Mouse (Mus musculus): Measurements from ENCODE around the gene Ugcg. TPM values are rescaled to one million over a fixed set of nuclear protein-coding genes. Genes with fewer than 3 reads are reported as not detected.

Ugcg gene
- polyA plus RNA-seq (2014; fragmentation: Nextera tagmentation; extraction: Ambion mirVana): 18.6 and 19.4 TPM in 2 replicates

- WGBS: under 1% methylated on average over 47 of the region's 99 CpGs
- ATAC-seq: peak; percentile 92
Observed at GRCm38 (mm10) chr4:59188802-59189545, at the start of gene Ugcg. Ugcg (plus strand) TSS chr4:59189257.

GRCm38 (mm10) chr4:59149043-59149442 is 40.0 kb upstream of the Ugcg start:
- Histone ChIP-seq H3K4me1 (ENCODE audit: control insufficient read depth, insufficient read depth, low read length) (no peaks in the 10 kb centered on the region), H3K36me3 (ENCODE audit: control insufficient read depth, insufficient read depth, low read length) (no peaks in the 10 kb centered on the region), H3K27me3 (replicated peaks; ENCODE audit: control insufficient read depth, insufficient read depth, low read length) (no peaks in the 10 kb centered on the region), H3K9ac (ENCODE audit: low read length) (no peak overlapping the region), H3K4me3 (ENCODE audit: low read depth, low read length) (no peak overlapping the region), H3K27ac (ENCODE audit: low read depth, low read length) (no peak overlapping the region), H3K9me3 (replicated peaks; ENCODE audit: control insufficient read depth, low read length) (no peaks in the 10 kb centered on the region), H3K4me2 (ENCODE audit: low read length) (no peak overlapping the region)
- DNase-seq (ENCODE audit: low spot score): no peak
- ATAC-seq: no peak
- 90% methylated on average over 5 of the region's 5 CpGs for WGBS

More at GRCm38 (mm10) chr4:59188802-59189545, at the start of gene Ugcg:
- H3K36me3 ChIP-seq (ENCODE audit: control insufficient read depth, insufficient read depth, low read length): no peaks in the 10 kb centered on the region
- H3K4me1 ChIP-seq (ENCODE audit: control insufficient read depth, insufficient read depth, low read length): peaks cover 4% of the 10 kb centered on the region; the same call in 1 of the 2 replicates
- H3K27ac ChIP-seq (ENCODE audit: low read depth, low read length): peak within 1 kb of the TSS; percentile 94
- peak within 1 kb of the TSS; percentile 56 for H3K4me2 ChIP-seq (ENCODE audit: low read length)
- no peaks in the 10 kb centered on the region for H3K27me3 ChIP-seq (replicated peaks; ENCODE audit: control insufficient read depth, insufficient read depth, low read length)
- H3K9ac ChIP-seq (ENCODE audit: low read length): peak within 1 kb of the TSS; percentile 97
- H3K9me3 ChIP-seq (replicated peaks; ENCODE audit: control insufficient read depth, low read length): no peaks in the 10 kb centered on the region
- peak; percentile 91 for DNase-seq (ENCODE audit: low spot score)
- peak within 1 kb of the TSS; percentile 95 for H3K4me3 ChIP-seq (ENCODE audit: low read depth, low read length)

- no peak overlapping the region for H3K4me2 ChIP-seq (ENCODE audit: low read length)
- no peaks in the 10 kb centered on the region for H3K4me1 ChIP-seq (ENCODE audit: control insufficient read depth, insufficient read depth, low read length)
- no peak for ATAC-seq
- H3K27me3 ChIP-seq (replicated peaks; ENCODE audit: control insufficient read depth, insufficient read depth, low read length): no peaks in the 10 kb centered on the region
- 81% methylated on average over 5 of the region's 5 CpGs for WGBS
- DNase-seq (ENCODE audit: low spot score): no peak
- no peak overlapping the region for H3K4me3 ChIP-seq (ENCODE audit: low read depth, low read length)
- no peak overlapping the region for H3K27ac ChIP-seq (ENCODE audit: low read depth, low read length)
- no peaks in the 10 kb centered on the region for H3K36me3 ChIP-seq (ENCODE audit: control insufficient read depth, insufficient read depth, low read length)
- H3K9me3 ChIP-seq (replicated peaks; ENCODE audit: control insufficient read depth, low read length): no peaks in the 10 kb centered on the region
- H3K9ac ChIP-seq (ENCODE audit: low read length): no peak overlapping the region
Observed at GRCm38 (mm10) chr4:59150907-59151306, 38.1 kb upstream of the Ugcg start.

GRCm38 (mm10) chr4:59151953-59152352 is 37.1 kb upstream of the Ugcg start:
- Histone ChIP-seq H3K27me3 (replicated peaks; ENCODE audit: control insufficient read depth, insufficient read depth, low read length) (no peaks in the 10 kb centered on the region), H3K4me3 (ENCODE audit: low read depth, low read length) (no peak overlapping the region), H3K4me1 (ENCODE audit: control insufficient read depth, insufficient read depth, low read length) (no peaks in the 10 kb centered on the region), H3K27ac (ENCODE audit: low read depth, low read length) (no peak overlapping the region), H3K36me3 (ENCODE audit: control insufficient read depth, insufficient read depth, low read length) (no peaks in the 10 kb centered on the region), H3K9ac (ENCODE audit: low read length) (no peak overlapping the region), H3K9me3 (replicated peaks; ENCODE audit: control insufficient read depth, low read length) (no peaks in the 10 kb centered on the region), H3K4me2 (ENCODE audit: low read length) (no peak overlapping the region)
- no peak for ATAC-seq
- WGBS: 65% methylated on average over 1 of the region's 1 CpGs
- DNase-seq (ENCODE audit: low spot score): no peak

- no peak for DNase-seq (ENCODE audit: low spot score)
- H3K27me3 ChIP-seq (replicated peaks; ENCODE audit: control insufficient read depth, insufficient read depth, low read length): no peaks in the 10 kb centered on the region
- H3K36me3 ChIP-seq (ENCODE audit: control insufficient read depth, insufficient read depth, low read length): no peaks in the 10 kb centered on the region
- H3K9ac ChIP-seq (ENCODE audit: low read length): no peak overlapping the region
- H3K4me1 ChIP-seq (ENCODE audit: control insufficient read depth, insufficient read depth, low read length): no peaks in the 10 kb centered on the region
- no peaks in the 10 kb centered on the region for H3K9me3 ChIP-seq (replicated peaks; ENCODE audit: control insufficient read depth, low read length)
- no peak overlapping the region for H3K4me2 ChIP-seq (ENCODE audit: low read length)
- H3K27ac ChIP-seq (ENCODE audit: low read depth, low read length): no peak overlapping the region
- no peak for ATAC-seq
- H3K4me3 ChIP-seq (ENCODE audit: low read depth, low read length): no peak overlapping the region
- 72% methylated on average over 7 of the region's 7 CpGs for WGBS
Observed at GRCm38 (mm10) chr4:59156897-59157592, 32.0 kb upstream of the Ugcg start.

GRCm38 (mm10) chr4:59157654-59158053 is 31.4 kb upstream of the Ugcg start:
- no peak for ATAC-seq
- Histone ChIP-seq H3K27ac (ENCODE audit: low read depth, low read length) (no peak overlapping the region), H3K9me3 (replicated peaks; ENCODE audit: control insufficient read depth, low read length) (no peaks in the 10 kb centered on the region), H3K4me2 (ENCODE audit: low read length) (no peak overlapping the region), H3K36me3 (ENCODE audit: control insufficient read depth, insufficient read depth, low read length) (no peaks in the 10 kb centered on the region), H3K27me3 (replicated peaks; ENCODE audit: control insufficient read depth, insufficient read depth, low read length) (no peaks in the 10 kb centered on the region), H3K9ac (ENCODE audit: low read length) (no peak overlapping the region), H3K4me1 (ENCODE audit: control insufficient read depth, insufficient read depth, low read length) (no peaks in the 10 kb centered on the region), H3K4me3 (ENCODE audit: low read depth, low read length) (no peak overlapping the region)
- 60% methylated on average over 2 of the region's 2 CpGs for WGBS
- DNase-seq (ENCODE audit: low spot score): no peak

- no peak overlapping the region for H3K4me2 ChIP-seq (ENCODE audit: low read length)
- no peak overlapping the region for H3K4me3 ChIP-seq (ENCODE audit: low read depth, low read length)
- H3K9ac ChIP-seq (ENCODE audit: low read length): no peak overlapping the region
- no peaks in the 10 kb centered on the region for H3K9me3 ChIP-seq (replicated peaks; ENCODE audit: control insufficient read depth, low read length)
- no peaks in the 10 kb centered on the region for H3K36me3 ChIP-seq (ENCODE audit: control insufficient read depth, insufficient read depth, low read length)
- no peaks in the 10 kb centered on the region for H3K27me3 ChIP-seq (replicated peaks; ENCODE audit: control insufficient read depth, insufficient read depth, low read length)
- no peak overlapping the region for H3K27ac ChIP-seq (ENCODE audit: low read depth, low read length)
- DNase-seq (ENCODE audit: low spot score) (no peak), ATAC-seq (no peak)
- H3K4me1 ChIP-seq (ENCODE audit: control insufficient read depth, insufficient read depth, low read length): no peaks in the 10 kb centered on the region
- 90% methylated on average over 5 of the region's 5 CpGs for WGBS
Observed at GRCm38 (mm10) chr4:59160289-59160688, 28.8 kb upstream of the Ugcg start.

GRCm38 (mm10) chr4:59160959-59161670 is 27.9 kb upstream of the Ugcg start:
- no peak for DNase-seq (ENCODE audit: low spot score)
- ATAC-seq: no peak
- H3K4me2 ChIP-seq (ENCODE audit: low read length): no peak overlapping the region
- H3K9ac ChIP-seq (ENCODE audit: low read length): no peak overlapping the region
- no peak overlapping the region for H3K27ac ChIP-seq (ENCODE audit: low read depth, low read length)
- no peaks in the 10 kb centered on the region for H3K27me3 ChIP-seq (replicated peaks; ENCODE audit: control insufficient read depth, insufficient read depth, low read length)
- WGBS: 84% methylated on average over 8 of the region's 8 CpGs
- no peaks in the 10 kb centered on the region for H3K4me1 ChIP-seq (ENCODE audit: control insufficient read depth, insufficient read depth, low read length)
- no peaks in the 10 kb centered on the region for H3K9me3 ChIP-seq (replicated peaks; ENCODE audit: control insufficient read depth, low read length)
- no peaks in the 10 kb centered on the region for H3K36me3 ChIP-seq (ENCODE audit: control insufficient read depth, insufficient read depth, low read length)
- H3K4me3 ChIP-seq (ENCODE audit: low read depth, low read length): no peak overlapping the region

All from forebrain, embryonic 14.5 days (tissue).